Mouse (Mus musculus): ENCODE measurements around the gene Clspn. TPM values are rescaled to one million over a fixed set of nuclear protein-coding genes. Genes with fewer than 3 reads are reported as not detected.
"Not testable (repeated sequence)": the region's sequence is repeated elsewhere in the genome, so short reads cannot be mapped to it uniquely, and the experiment has no call there.

Gene Clspn
- 1 to 10 TPM; 1.1 to 2.0 TPM for total RNA-seq (2021)
- long read RNA-seq, experiment 1, partial matches to known transcripts: 1 of 1 reads
- long read RNA-seq, experiment 1, other reads (novel, unspliced or antisense): 0 of 1 reads
- long read RNA-seq, experiment 2: 0 reads

DNA sequence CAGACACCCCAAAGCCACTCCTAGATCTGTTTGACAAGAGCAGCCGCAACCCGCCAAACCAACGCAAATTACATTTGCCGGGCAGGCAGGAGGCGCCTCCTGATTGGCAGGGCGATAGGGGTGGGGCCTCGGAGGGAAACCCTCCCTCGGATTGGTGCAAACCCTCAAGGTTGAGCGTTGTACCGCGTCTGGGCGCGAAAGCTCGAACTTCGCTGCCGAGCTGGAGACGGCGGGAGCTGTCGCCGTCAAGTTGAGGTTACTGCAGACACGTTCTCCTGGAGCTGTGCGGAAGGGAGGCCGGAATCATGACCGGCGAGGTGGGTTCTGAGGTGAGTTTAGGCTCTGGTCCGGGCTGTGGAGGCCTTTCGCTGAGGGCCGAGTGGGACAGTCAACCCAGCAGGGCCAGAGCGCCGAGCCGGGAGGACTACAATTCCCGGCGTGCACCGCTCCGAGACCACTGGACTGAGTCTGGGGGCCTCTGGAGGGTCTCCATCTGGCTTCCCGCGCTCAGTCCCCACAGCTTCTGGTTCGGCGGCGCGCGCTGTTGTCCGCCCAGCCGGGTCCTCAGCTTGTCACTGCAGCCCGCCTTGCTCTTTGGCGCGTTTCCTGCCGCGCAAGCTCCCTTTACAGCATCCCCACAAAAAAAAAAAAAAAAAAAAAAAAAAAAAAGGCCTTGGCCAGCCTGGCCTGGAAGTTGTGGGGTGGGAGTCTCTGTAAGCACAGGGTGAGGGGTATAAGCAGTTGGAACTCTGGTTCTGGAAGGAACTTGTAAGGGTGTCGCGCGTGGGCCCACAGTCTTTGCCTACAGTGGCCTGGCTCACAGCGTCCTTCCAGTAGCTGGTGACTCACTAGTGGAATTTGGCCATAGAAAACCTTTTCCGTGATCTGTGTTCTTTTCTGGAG, at the start of gene Clspn:
Gene Clspn (plus strand): TSS at position 127 of the 903 bp plus-strand sequence.
- DNase-seq (ENCODE audit: low spot score in 2 of 2): peak; percentile 73 to 85
- intact Hi-C loops (cut with DNase I): loop anchor here (10.0 kb wide), 1 partner anchor 758 kb away; the partner anchor contains the start of gene Gja4

DNA sequence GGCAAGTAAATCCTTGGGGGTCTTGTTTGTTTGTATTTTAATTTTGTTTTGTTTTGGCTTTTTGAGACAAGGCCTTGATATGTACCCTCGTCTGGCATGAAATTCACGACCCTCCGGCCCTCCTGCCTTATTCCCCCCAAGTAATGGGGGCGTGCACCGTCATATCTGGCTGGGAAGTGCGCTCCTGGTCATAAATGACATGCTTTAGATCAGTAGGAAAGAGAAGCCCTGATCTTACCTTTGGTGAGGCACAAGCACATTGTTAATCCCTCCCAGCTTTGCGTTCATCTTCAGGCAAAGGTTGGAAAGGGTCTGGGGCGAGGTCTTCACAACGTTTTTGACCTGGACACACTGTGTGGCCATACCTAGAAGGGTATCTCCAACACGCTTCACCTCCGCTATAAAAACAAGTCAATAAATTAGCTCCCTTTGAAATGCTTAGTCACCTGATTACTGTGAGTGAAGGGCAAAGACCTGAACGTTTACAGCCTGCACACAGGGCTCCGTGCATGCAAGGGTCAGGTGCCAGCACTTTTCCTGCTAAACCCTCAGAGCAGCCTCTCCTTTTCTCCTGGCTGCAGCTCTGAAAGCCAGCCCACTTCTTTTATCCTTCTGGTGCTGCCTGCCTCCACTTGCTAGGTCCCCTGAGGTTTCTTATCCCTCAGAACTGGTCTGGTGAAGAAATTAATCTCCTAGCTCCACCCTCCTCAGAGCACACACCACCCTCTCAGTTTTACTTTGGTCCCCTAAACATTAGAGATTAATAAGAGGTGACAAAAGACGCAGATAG, 48.4 kb upstream of the Clspn start:
- no peak for DNase-seq (ENCODE audit: low spot score in 2 of 2)
- intact Hi-C loops (cut with DNase I): no loop called here

DNA sequence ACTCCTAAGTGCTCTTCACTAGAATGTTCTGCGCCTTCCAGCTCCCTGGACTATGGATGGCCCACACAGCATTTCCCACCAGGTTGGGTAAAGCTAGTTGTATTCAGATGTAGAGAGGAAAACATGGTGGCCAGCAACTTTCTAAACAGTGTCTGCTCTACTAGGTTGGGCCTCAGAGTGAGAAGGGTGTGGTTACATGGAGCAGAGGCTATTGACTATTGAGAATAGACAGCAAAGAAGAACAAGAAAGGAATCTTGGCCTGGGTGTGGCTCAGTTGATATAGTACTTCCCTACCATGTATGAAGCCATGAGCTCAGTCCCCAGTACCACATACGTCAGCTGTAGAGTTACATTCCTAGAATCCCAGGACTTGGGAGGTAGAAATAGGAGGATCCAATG, 47.7 kb upstream of the Clspn start:
- intact Hi-C loops (cut with DNase I): no loop called here
- no peak for DNase-seq (ENCODE audit: low spot score in 2 of 2)

DNA sequence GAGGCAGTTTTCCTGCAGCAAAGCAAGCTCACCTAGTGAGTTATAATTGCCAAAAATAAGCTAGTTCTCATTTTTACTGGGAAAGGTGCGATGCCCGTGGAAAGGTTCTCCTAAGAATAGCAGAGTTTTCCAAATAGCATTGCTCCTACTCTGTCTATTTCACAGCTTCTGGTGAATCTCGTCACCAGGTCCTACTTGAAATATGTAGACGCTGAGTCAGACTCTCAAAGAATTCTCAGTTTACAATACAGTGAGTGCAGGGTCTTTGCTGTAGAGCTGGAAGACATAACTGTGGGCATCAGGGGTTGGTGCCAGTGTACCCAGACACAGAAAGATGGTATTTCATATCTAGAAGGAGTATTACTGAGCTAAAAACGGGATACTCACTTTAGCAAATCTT, 45.7 kb upstream of the Clspn start:
- intact Hi-C loops (cut with DNase I): no loop called here
- no peak for DNase-seq (ENCODE audit: low spot score in 2 of 2)

DNA sequence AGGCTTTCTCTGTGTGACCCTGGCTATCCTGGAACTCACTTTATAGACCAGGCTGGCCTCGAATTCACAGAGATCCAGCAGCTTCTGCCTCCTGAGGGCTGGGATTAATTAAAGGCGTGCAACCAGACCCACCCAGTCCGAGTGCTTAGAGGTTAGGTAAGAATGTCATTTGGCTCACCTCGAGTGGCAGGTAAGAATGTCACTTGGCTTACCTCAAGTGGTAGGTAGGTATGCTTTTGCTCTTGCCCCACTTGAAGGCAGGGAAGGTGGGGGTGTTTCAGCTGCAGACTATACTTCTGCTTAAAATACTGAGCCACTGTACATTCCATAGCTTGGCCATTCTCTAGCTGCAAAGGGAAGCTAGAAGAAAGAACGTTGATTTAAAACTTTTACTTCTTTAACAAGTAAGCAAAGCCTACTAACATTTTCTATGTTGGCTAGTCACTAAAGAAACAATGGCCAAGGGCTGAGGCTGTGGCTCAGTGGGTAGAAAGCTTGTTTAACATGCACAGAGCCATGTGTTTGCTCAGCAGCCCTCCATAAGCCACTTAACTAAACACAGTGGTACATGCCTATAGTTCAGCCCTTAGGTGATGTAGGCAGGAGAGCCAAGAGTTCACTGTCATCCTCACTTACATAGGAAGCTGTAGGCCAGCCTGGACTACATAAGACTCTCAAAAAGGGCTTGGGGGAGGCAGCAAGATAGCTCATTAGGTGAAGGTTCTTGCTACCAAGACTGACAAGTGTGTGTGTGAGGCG, 44.2 kb upstream of the Clspn start:
- no peak for DNase-seq (ENCODE audit: low spot score in 2 of 2)
- intact Hi-C loops (cut with DNase I): no loop called here

DNA sequence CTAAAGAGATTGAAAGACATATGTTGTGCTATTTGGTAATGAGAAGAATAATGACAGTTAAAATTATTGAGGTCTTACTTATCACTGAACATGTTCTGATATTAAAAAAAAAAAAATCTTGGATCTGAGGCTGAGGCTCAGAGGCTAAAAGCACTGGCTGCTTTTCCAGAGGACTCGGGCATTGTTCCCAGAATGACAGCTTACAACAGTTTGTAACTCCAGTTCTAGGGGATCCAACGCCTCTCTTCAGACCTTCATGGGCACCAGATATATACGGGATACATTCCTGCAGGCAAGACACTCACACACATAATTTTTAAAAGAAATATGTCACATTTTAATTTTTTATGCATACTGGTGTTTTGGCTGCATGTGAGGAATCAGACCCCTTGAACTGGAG, 30.6 kb upstream of the Clspn start:
- intact Hi-C loops (cut with DNase I): no loop called here
- no peak for DNase-seq (ENCODE audit: low spot score in 2 of 2)

DNA sequence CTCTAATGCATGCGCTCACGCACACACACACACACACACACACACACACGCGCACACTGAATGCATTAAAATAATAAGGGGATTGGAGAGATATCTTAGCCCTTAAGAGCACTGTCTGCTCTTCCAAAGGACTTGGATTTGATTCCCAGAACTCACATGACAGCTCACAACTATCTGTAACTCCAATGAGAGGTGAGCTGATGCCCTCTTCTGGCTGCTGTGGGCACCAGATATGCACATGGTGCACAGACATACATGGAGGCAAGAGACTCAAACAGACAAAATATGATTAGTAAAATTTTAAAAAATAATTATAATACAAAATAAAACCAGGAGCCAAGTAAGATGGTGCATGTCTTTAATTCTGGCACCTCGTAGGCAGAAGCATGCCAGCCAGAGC, 29.9 kb upstream of the Clspn start:
- no peak for DNase-seq (ENCODE audit: low spot score in 2 of 2)
- intact Hi-C loops (cut with DNase I): no loop called here

DNA sequence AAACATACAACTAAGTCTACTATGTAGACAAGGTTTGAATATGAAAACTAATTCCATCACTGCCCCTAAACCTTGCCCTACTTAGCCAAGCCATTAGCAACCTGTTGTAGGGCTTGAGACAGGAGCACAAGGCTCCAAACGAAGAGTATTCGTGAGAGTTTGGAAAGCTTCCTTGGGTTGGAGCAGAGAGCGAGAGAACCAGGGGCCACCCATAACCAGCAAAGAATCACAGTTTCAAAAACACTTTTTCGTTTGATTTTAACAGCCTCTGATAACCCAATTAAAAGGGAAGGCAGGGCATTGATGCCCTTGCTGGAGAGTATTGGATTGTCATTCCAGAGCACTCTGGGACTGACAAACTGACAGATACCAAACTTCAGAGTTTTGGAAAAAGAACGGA, 24.4 kb upstream of the Clspn start:
- no peak for DNase-seq (ENCODE audit: low spot score in 2 of 2)
- intact Hi-C loops (cut with DNase I): no loop called here

DNA sequence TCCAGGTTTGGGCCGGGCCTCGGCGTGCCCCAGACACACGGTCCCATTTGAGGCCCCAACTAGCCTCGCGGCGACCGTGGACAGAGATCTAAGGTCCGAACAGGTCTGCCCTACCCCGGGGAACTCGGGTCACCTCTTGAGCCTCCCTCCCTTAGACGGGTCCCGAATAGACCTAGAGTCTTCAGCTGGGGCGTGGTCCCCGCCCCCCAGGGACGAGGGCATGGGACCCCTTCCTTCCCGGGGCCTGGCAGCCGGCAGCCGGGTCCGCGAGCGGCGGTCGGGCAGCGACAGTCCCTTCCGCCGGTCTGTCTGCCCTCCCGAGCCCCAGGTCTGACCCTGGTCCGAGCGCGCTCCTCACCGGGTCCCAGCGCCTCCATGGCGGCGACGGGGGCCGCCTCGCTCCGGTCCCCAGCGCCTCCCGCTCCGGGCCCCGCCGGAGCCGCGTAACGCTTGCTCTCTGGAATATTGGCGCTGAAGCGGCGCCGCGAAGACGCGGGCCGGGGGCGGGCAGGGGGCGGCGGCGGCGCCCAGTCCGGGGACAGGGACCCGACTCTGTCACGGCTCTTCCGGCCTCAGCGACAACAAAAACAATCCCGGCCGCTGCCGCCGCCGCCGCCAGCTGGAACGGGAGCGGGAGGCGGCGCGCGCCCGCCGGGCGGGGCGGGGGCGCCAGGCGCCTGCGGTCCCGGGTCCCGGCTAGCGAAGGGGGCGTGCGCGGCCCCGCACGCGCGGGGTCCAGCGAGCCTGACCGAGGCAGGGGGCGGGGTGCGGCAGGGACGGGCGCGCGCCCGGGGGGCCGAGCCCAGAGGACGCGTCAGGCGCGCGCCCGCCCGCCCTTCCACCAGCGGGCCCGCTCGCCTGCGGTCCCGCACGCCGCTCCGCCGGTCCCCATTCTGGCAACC, 23.7 kb upstream of the Clspn start, which contains the start of gene Ago4:
Gene Ago4 (minus strand): TSS at position 646 of the 902 bp plus-strand sequence.
- intact Hi-C loops (cut with DNase I): no loop called here
- DNase-seq (ENCODE audit: low spot score in 2 of 2): peak; percentile 53 to 61

DNA sequence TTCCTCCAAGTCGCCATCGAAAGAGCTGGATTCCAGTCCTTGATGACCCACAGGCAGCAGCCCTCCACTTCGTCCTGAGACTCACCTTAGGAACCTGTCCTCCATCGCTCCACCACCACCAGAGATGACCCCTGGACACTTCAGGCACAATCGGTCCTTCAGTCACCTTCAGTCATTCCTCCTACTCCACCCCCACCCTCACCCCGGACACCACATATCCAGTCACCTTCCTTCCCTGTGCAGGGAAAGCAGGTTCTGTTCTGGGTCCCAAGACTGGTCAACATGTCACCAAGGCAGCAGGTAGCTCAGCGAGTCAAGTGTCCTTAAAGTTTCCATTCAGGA, 23.0 kb upstream of the Clspn start:
- no peak for DNase-seq (ENCODE audit: low spot score in 2 of 2)
- intact Hi-C loops (cut with DNase I): no loop called here

DNA sequence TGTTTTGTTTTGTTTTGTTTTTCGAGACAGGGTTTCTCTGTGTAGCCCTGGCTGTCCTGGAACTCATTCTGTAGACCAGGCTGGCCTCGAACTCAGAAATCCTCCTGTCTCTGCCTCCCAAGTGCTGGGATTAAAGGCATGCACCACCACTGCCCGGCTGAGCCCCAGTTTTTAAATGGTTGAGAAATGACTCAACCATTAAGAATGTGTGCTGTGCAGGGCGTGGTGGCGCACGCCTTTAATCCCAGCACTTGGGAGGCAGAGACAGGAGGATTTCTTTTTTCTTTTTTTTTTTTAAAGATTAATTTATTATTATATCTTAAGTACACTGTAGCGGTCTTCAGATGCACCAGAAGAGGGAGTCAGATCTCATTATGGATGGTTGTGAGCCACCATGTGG, 21.1 kb upstream of the Clspn start:
- intact Hi-C loops (cut with DNase I): not testable (repeated sequence)

DNA sequence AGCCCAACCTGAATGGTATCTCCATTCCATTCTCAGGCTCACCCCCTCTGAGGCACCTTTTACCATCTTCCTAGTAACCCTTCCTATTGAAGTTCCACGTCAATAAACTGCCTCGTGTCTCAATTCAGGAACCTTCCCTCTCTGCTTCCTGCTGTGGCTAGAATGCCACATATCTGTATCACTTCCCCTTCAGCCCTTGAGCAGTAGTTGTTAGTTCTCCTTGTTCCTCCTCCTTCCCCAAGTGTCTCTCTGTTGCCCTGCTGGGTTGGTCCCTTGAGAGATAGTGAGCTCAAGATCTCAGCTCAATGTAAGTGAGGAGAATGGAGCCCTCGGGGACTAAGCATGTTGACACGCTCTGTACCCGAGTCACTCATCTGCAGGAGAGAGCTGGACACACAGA, 19.9 kb upstream of the Clspn start:
- DNase-seq (ENCODE audit: low spot score in 2 of 2): no peak
- intact Hi-C loops (cut with DNase I): no loop called here

More for the DNA sequence above, 21.1 kb upstream of the Clspn start:
- DNase-seq (ENCODE audit: low spot score in 2 of 2): not testable (repeated sequence)

DNA sequence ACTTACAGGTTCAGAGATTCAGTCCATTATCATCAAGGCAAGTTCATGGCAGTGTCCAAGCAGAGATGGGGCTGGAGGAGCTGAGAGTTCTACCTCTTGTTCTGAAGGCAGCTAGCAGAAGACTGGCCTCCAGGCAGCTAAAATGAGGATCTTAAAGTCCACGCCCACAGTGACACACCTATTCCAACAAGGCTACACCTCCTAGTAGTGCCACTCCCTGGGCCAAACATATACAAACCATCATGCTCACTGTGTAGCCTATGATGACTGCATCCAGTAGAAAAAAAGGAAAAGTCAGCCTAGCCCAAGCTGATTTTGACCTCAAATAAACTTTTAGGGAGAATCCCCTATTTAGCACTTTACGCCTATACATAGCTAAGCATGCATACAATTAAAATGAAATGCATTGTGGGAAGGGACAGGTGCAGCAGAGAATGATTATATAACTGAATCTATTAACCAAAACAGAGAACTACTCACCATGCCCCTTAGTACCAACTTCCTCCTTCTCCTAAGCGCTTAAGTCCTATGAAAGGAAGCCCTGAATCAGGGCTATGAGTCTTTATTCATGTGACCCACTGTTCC, 16.2 kb upstream of the Clspn start:
- intact Hi-C loops (cut with DNase I): no loop called here
- DNase-seq (ENCODE audit: low spot score in 2 of 2): no peak

DNA sequence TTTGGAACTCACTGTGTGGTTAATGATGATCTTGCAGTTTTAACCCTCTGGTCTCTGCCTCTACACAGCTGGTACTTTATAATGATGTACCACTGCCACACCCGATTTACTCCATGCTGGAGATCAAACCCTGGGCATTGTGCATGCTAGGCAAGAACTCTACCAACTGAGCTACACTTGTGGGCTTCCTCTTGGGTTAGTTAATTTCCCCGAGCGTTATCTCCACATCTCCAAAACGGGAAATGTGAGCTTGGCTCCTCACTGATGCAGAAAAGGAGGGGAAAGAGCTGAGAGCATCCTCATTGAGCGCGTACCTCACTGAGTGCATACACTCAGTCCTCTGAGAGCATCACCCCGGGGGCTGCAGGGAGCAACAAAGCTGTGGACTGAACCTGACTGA, 13.9 kb upstream of the Clspn start:
- intact Hi-C loops (cut with DNase I): no loop called here
- DNase-seq (ENCODE audit: low spot score in 2 of 2): no peak

DNA sequence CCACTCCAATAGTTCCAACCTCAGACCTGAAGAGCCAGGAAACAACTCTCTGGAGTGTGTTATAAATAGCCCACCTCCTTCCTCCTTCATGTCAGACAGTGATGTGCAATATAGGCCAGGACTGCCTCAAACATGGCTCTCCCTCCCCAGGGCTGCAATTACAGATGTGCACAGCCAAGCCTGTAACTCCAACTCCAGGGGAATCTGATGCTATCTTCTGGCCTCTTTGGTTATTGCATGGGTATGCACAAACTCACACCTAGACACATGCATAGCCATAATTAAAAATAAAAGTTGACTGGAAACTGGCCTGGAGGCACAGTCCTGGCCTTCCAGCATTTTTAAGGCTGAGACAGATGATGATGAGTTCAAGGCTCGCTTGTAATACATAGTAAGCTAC, 11.7 kb upstream of the Clspn start:
- DNase-seq (ENCODE audit: low spot score in 2 of 2): no peak
- intact Hi-C loops (cut with DNase I): no loop called here

DNA sequence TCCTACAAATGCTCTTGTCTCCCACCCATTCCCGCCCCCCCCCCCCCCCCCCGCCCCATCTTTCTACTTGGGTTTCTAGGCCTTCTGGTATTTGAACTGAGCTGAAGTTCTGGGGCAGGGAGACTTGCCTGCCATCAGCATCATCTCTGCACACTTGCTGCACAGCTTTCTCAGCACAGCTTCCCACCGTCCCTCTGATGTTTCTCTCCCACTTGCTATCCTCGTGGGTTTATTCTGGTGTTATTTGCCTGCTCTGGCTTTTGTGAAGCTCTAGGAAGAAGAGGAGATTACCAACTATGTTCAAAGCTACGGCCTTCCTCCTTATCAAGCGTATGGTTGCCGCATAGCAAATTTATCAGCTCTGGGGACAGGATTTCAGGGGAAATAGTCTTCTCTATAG, 11.0 kb upstream of the Clspn start:
- no peak for DNase-seq (ENCODE audit: low spot score in 2 of 2)
- intact Hi-C loops (cut with DNase I): no loop called here

DNA sequence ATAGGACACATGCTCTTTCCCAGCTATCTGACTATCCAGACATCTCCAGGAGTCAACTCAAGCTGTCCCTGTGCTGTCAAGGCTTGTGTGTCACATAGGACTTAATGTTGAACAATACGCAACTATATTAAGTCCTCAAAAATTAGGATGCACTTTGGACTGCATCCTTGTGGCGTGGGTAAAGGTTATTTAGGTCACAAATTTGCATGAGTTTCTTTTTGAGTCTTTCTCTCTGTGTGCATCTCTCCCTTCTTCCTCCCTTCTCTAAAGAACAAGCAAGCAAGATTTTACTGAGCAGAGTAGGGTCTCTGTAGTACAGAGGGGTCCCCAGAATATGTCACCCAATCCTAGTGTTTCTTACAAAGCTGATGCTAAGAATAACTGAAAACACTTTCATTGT, 10.6 kb upstream of the Clspn start:
- DNase-seq (ENCODE audit: low spot score in 2 of 2): no peak
- intact Hi-C loops (cut with DNase I): no loop called here

DNA sequence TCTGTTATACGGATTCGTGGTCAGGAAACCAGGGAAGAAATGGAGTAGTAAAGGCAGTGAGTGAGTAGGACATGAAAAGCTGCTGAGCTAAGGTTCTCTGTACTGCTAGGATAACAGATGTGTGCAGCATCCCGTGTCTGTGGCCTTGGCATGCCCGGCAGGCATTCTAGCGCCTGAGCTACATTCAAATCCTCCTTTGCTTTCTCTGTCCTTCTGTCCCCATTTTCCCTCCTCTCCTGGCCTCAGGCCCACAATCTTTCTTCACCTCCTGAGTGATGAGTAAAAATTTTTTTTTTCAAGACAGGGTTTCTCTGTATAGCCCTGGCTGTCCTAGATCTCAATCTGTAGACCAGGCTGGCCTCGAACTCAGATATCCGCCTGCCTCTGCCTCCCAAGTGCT, 4.6 kb upstream of the Clspn start:
- no peak for DNase-seq (ENCODE audit: low spot score in 2 of 2)
- intact Hi-C loops (cut with DNase I): loop anchor here (10.0 kb wide), 1 partner anchor 763 kb away; the partner anchor contains the start of gene Gja4
